Mouse (Mus musculus) E14TG2a.4 (cell line): ENCODE measurements around the gene Hoxc13.

Experiments
- CTCF ChIP-seq: conservative IDR thresholded peaks from 2 replicates; pipeline ENCODE4 v1.5.1; 2014; ENCODE audit warnings: low read length
- NANOG ChIP-seq: IDR thresholded peaks from 2 replicates; pipeline ENCODE4 v1.6.1; 2014; ENCODE audit warnings: borderline replicate concordance, low read length, mixed read lengths
- POU5F1 ChIP-seq: IDR thresholded peaks from 2 replicates; pipeline ENCODE4 v1.6.1; 2014; ENCODE audit warnings: low read length, borderline replicate concordance

GRCm38 (mm10) chr15:102934897-102935296, 14.0 kb downstream of the Hoxc13 start:
- TF ChIP-seq CTCF (no peak), NANOG (no peak), POU5F1 (no peak)
